Mouse (Mus musculus) bone marrow, adult 2 months (tissue): ENCODE measurements at regions not wholly inside any gene's neighbourhood (a gene's known extent, or its start where the extent isn't known, plus 50 kb on each side); places are given as distances from the start of the nearest gene placed in this dataset.

ENCODE experiments used
- H3K27ac ChIP-seq: fragments of 200-500 bp; 2 replicates; pipeline ENCODE4 v1.5.1; 2012; ENCODE audit warnings: low read depth, mild to moderate bottlenecking, control low read depth, inconsistent platforms, low read length; ENCODE audit not compliant: control insufficient read depth, poor library complexity, insufficient read depth
- H3K4me1 ChIP-seq: fragments of 200-500 bp; 2 replicates; pipeline ENCODE4 v1.6.1; 2011; ENCODE audit warnings: low read length; ENCODE audit not compliant: control insufficient read depth, insufficient read depth
- H3K4me3 ChIP-seq: fragments of 200-500 bp; replicated peaks from 2 replicates; pipeline ENCODE3; 2011; ENCODE audit warnings: mild to moderate bottlenecking, low read depth, low read length, control low read depth; ENCODE audit not compliant: control insufficient read depth
- CTCF ChIP-seq: fragments of 200-500 bp; IDR thresholded peaks from 2 replicates; pipeline ENCODE4 v1.5.1; 2011; ENCODE audit warnings: low read length, control low read depth; ENCODE audit not compliant: control insufficient read depth, insufficient read depth
- POLR2A ChIP-seq: fragments of 200-500 bp; IDR thresholded peaks from 2 replicates; pipeline ENCODE4 v1.6.1; 2011; ENCODE audit warnings: low read depth, mild to moderate bottlenecking, control low read depth, low read length, borderline replicate concordance; ENCODE audit not compliant: control insufficient read depth
- WGBS: fragments of 180-500 bp; shearing (Covaris S2); methylation state at CpG from one replicate; pipeline ENCODE4 v1.1.7; 2018; 5-methylcytosine and 5-hydroxymethylcytosine counted together

DNA sequence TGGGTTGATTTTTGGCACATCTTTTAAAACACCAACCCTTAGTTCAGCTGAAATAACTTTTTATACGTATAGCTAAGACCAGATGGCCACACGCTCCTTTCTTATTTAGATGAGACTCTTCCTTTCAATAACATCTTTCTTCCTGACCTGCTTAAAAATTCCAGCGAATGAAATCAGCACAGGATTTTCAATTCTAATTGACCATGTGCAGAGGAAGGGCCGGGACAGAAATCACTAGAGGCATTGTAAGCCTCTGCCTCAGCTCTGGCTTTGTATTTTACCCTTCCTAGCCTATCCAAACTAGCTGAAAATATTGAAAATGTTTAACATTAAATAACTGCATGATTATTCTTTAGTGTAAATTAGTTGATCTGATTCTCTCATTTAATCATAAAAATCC lies 272.2 kb downstream of the Ptprc start:
- no peak overlapping the region for H3K27ac ChIP-seq
- H3K4me3 ChIP-seq = no peak overlapping the region
- 79% methylated on average over 4 of the region's 4 CpGs for whole genome bisulfite sequencing
- no peaks in the 10 kb centered on the region; the same call in 1 of the 2 replicates for H3K4me1 ChIP-seq
- TF ChIP-seq POLR2A (no peak), CTCF (no peak)

DNA sequence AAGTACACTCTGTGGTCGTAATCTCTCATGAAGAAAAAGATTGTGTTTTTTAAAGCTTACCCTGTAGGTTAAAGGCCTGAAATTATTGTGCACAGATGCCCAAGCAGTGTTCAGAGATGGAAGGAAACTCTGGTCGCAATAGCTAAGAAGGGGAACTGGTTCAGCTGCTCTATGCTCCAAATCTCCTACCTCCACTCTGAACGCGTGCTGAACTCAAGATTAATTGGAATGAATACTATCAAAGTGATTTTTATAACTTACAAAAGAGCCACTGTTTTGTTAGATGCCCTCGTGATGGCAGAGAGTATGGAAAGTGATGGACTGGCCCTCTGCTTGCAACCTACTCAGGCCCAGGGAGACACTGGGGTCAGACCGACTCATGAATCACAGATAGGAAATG lies 272.6 kb downstream of the Ptprc start:
- no peak for TF ChIP-seq POLR2A
- TF ChIP-seq CTCF = no peak
- no peak overlapping the region for H3K4me3 ChIP-seq
- WGBS = 32% methylated on average over 6 of the region's 6 CpGs
- H3K4me1 ChIP-seq = no peaks in the 10 kb centered on the region; the same call in 1 of the 2 replicates
- H3K27ac ChIP-seq = no peak overlapping the region

DNA sequence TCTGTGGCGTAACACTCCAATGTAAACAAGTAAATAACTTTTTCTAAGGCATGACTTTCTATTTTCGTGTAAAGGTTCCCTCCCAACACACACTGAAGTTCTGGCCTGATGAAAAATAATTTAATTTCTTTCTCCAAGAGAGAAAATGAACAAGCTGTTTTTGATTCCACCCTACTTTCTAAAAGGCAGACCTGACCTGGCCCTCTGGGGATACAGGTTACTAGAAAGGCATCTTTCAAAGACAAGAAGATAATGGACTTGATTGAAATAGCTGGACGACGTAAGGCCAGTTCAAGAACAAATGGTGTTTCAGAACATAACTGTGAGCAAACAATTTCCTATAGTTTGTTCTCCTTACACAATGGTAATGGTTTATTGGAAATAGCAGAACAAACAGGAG lies 273.5 kb downstream of the Ptprc start:
- H3K4me1 ChIP-seq = no peaks in the 10 kb centered on the region; the same call in 1 of the 2 replicates
- no peak overlapping the region for H3K27ac ChIP-seq
- no peak overlapping the region for H3K4me3 ChIP-seq
- TF ChIP-seq CTCF (no peak), POLR2A (no peak)
- 74% methylated on average over 4 of the region's 4 CpGs for WGBS

DNA sequence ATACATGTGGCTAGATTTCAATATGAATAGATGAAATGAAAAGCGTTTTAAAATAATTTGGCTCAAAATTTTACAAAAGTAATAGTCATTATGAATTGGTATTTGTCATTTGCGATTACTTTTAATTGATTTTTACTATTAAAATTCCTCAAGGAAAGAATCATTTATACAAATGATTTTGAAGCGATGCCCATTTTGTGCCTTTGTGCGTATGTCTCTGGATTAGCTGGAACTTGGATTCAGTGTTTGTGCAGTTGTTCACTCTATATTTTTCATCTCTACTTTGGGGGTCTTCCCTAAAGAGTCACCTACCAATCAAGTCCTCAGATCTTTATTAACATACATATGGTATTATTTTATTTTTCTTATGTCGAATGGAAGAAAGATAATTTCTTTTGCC lies 274.3 kb downstream of the Ptprc start:
- Histone ChIP-seq H3K27ac (no peak overlapping the region), H3K4me1 (no peaks in the 10 kb centered on the region; the same call in 1 of the 2 replicates), H3K4me3 (no peak overlapping the region)
- WGBS = 65% methylated on average over 5 of the region's 5 CpGs
- TF ChIP-seq CTCF (no peak), POLR2A (no peak)

DNA sequence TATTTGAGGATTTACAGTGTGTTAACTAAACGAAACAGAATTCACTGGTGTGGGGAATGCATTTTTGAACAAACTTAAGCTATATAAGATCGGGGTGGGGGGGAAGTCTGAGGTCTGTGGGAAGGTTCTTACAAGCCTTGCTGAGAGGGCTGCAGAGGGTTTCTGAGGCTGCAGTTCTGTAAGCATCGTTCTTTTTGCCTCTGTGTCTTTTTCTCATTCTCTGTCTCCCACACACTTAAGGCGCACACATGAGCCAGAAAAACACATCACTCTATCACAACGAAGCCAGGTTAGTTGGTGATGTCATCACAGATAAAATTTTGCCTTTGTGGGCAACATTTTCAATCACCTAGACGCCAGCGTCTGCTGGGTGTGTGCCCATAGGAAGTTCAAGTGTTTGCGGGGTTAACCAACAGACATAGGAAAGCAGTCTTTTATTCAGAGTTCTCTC lies 274.9 kb downstream of the Ptprc start:
- Histone ChIP-seq H3K4me1 (no peaks in the 10 kb centered on the region; the same call in 1 of the 2 replicates), H3K27ac (no peak overlapping the region), H3K4me3 (peak overlapping the region; percentile 63)
- WGBS = under 1% methylated on average over 8 of the region's 8 CpGs
- TF ChIP-seq POLR2A (no peak), CTCF (no peak)

- no peak overlapping the region for H3K27ac ChIP-seq
- no peaks in the 10 kb centered on the region; the same call in 1 of the 2 replicates for H3K4me1 ChIP-seq
- TF ChIP-seq CTCF (no peak), POLR2A (no peak)
- under 1% methylated on average over 14 of the region's 14 CpGs for WGBS
- H3K4me3 ChIP-seq = peak overlapping the region; percentile 63
These were observed 275.4 kb downstream of the Ptprc start for GRCm38 (mm10) chr1:137899916-137900601.

GRCm38 (mm10) chr1:137899305-137899704 lies 276.2 kb downstream of the Ptprc start:
- Histone ChIP-seq H3K4me3 (peak overlapping the region; percentile 91), H3K27ac (no peak overlapping the region), H3K4me1 (no peaks in the 10 kb centered on the region; the same call in 1 of the 2 replicates)
- WGBS = under 1% methylated on average over 6 of the region's 6 CpGs
- TF ChIP-seq CTCF (no peak), POLR2A (no peak)

DNA sequence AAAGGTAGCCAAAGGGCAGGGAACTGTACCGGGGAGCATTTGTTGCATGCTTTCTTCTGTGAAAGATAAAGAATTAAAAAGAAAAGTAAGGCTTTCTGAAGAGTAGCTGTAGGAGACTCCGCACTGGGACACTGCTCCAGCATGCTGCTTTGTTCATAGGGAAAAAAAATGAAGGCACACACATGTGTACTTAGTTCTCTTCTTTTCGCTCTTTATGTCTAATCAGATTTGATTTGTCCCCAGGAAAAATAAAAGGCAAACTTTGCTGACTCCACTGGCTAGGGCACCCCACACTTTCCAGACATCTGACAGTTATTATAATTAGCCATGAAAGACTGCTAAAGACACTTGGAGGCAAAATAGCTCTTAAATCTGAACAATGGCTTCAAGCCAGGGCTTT lies 276.6 kb downstream of the Ptprc start:
- TF ChIP-seq POLR2A = no peak
- no peak for TF ChIP-seq CTCF
- 0% methylated on average over 3 of the region's 3 CpGs for WGBS
- Histone ChIP-seq H3K4me3 (peak overlapping the region; percentile 91), H3K27ac (peak overlapping the region; percentile 72; the same call in 1 of the 2 replicates), H3K4me1 (no peaks in the 10 kb centered on the region; the same call in 1 of the 2 replicates)

DNA sequence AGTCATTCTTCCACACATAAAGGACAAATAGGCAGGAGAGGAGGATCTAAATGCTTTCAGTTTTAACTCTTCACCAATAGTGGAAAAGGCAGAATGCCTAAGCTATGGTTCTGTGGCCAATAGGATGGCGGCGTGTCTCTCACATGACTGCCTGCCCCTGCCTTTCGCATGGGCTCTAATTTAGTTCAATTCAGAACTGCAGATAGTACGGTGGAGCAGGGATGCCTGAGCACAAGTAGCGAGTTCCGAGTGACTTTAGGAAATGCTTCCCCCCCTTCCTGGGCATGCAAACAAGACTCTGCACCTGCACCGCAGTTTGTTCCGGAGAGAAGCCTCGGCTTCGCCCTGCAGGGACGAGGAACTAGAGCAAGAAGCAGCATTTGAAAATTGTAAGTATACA lies 277.1 kb downstream of the Ptprc start:
- TF ChIP-seq CTCF (no peak), POLR2A (no peak; the same call in 1 of the 2 replicates)
- Histone ChIP-seq H3K4me3 (peak overlapping the region; percentile 91), H3K27ac (peak overlapping the region; percentile 72), H3K4me1 (no peaks in the 10 kb centered on the region; the same call in 1 of the 2 replicates)
- WGBS = under 1% methylated on average over 11 of the region's 11 CpGs
